Mouse (Mus musculus): ENCODE data around the gene Gpx4.

GRCm38 (mm10) chr10:80035148-80035547 is 11.8 kb upstream of the Gpx4 start:
- TF ChIP-seq CTCF (IDR thresholded peaks at IDR 0.05): no peak
- peak; percentile 85 for TF ChIP-seq EP300 (IDR thresholded peaks at IDR 0.05; ENCODE audit: insufficient read depth, low read depth, low read length)
- peak; percentile 55 for TF ChIP-seq POLR2A (IDR thresholded peaks at IDR 0.05; ENCODE audit: insufficient read depth, low read depth, low read length)

All from heart, adult 2 months (tissue).